Mouse (Mus musculus): ENCODE measurements around the gene Orm2. TPM values are rescaled to one million over a fixed set of nuclear protein-coding genes. Genes with fewer than 3 reads are reported as not detected.

Orm2 gene
- polyA plus RNA-seq, 1 experiment from 2014 or later = not detected

DNA sequence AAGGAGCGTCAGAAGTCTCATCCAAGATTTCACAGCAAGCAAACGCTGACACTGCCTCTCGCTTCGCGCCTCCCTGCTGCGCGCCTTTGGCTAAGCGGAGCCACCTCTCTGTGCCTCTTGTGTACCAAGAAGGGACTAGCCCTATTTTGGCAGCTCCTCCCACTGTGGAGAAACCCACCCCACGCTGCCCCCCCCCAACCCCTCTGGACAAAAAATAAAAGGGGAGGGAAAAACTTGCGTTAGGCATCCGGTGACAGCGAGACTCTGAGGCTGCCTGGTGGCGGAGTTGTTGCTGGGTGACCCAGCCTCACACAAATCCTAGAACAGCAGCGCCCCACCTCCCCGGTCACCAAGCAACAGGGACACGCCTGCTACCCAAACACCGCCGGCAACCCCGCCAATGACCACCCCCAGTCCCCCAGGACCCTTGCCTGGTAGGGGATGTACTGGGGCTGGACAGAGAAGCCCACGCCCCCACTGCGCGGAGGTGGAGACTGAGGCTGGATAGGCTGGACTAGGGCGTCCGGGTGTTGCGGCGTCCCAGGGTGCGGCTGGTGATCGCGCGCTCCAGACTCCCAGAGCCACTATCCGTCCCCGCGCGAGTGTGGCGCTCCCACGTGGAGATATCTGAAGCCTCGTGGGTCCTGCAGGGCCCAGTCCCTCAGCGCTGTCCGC, 47.8 kb downstream of the Orm2 start:
- Histone ChIP-seq H3K27me3 (no peaks in the 10 kb centered on the region), H3K9ac (peak overlapping the region; percentile 70), H3K4me2 (peak overlapping the region; percentile 86), H3K36me3 (ENCODE audit: poor library complexity, severe bottlenecking) (no peaks in the 10 kb centered on the region), H3K9me3 (replicated peaks) (no peaks in the 10 kb centered on the region), H3K27ac (peak overlapping the region; percentile 76), H3K4me3 (peak overlapping the region; percentile 57), H3K4me1 (peaks cover 46% of the 10 kb centered on the region)
- ATAC-seq = peak; percentile 77
- WGBS = under 1% methylated on average over 39 of the region's 39 CpGs

DNA sequence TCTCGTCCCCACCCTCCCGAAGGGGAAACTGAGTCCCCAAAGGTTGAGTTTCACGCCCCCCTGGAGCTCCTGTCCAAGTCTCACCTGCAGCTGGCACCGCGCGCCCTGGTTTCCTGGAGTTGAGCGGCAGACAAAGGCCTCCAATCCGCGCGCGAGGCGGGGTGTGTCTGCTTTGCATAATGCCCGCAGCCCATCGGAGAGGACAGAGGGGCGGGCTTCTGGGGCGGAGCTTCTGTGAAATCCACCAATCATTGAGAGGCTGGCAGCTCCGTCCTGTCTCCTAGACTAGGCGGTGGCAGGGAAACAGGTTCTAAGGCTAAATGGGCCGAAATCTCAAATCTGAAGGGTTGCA, 48.3 kb downstream of the Orm2 start:
- Histone ChIP-seq H3K4me3 (peak overlapping the region; percentile 57), H3K27me3 (no peaks in the 10 kb centered on the region), H3K9ac (peak overlapping the region; percentile 70), H3K4me2 (peak overlapping the region; percentile 86), H3K9me3 (replicated peaks) (no peaks in the 10 kb centered on the region), H3K36me3 (ENCODE audit: poor library complexity, severe bottlenecking) (peaks cover 4% of the 10 kb centered on the region; the same call in 1 of the 2 replicates), H3K27ac (peak overlapping the region; percentile 76), H3K4me1 (peaks cover 41% of the 10 kb centered on the region)
- under 1% methylated on average over 19 of the region's 19 CpGs for WGBS
- ATAC-seq = peak; percentile 91

DNA sequence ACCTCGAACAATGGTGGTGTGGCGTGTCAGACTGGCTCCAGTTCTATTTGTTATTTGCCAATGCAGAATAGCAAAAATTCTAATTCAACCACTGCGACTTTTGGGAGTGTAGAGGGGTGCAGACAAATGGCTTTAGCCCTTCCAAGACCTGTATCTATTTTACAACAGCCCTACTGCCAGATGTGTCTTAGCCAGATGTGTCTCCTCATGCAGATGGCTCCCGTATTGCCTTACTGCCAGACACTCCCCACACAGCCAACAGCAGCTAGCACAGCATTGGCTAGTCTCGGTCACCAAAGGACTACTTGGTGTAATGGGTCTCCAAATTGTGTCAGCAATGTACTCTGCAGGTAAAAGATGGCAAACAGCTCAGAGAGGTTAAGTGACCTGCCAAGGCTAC, 49.0 kb downstream of the Orm2 start:
- Histone ChIP-seq H3K27me3 (no peaks in the 10 kb centered on the region), H3K36me3 (ENCODE audit: poor library complexity, severe bottlenecking) (peaks cover 6% of the 10 kb centered on the region; the same call in 1 of the 2 replicates), H3K9ac (no peak overlapping the region), H3K9me3 (replicated peaks) (no peaks in the 10 kb centered on the region), H3K4me3 (no peak overlapping the region), H3K27ac (no peak overlapping the region), H3K4me2 (peak overlapping the region; percentile 86), H3K4me1 (peaks cover 34% of the 10 kb centered on the region)
- no peak for ATAC-seq
- 66% methylated on average over 5 of the region's 5 CpGs for WGBS

DNA sequence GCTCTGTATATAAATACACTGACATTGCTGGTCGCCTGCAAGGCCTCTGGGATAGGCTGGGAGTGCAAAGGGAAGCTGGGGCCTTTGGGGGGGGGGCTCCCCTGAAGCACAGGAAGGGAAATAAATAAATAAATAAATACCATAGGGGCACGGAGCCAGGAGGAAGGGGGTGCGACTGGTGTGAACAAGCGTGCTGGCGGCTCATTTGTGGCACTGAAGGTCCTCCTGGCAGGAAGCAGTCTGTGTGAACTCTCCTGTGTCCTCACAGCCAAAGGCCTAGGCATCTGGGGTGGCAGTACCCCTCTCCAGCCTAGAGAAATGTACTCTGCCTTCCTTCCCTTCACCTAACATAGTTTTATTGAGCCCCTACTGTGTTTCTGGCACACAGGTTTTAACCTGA, 52.7 kb downstream of the Orm2 start:
- Histone ChIP-seq H3K9me3 (replicated peaks) (no peaks in the 10 kb centered on the region), H3K9ac (no peak overlapping the region), H3K36me3 (ENCODE audit: poor library complexity, severe bottlenecking) (peaks cover 6% of the 10 kb centered on the region; the same call in 1 of the 2 replicates), H3K4me3 (no peak overlapping the region), H3K27me3 (no peaks in the 10 kb centered on the region), H3K4me1 (peaks cover 14% of the 10 kb centered on the region; the same call in 1 of the 2 replicates), H3K27ac (no peak overlapping the region), H3K4me2 (no peak overlapping the region)
- ATAC-seq = no peak
- WGBS = 85% methylated on average over 5 of the region's 5 CpGs

Other genes with a start within 250 kb of the Orm2 start
- 0.22 and 2.2 TPM in 2 replicates for gene Ambp, start 207.7 kb upstream of the Orm2 start, polyA plus RNA-seq (2015; fragmentation: Nextera tagmentation; extraction: Ambion mirVana)
- not detected in 2 replicates for gene Kif12, start 190.3 kb upstream of the Orm2 start, polyA plus RNA-seq (2015; fragmentation: Nextera tagmentation; extraction: Ambion mirVana)
- gene Col27a1, start 148.4 kb upstream of the Orm2 start, polyA plus RNA-seq (2015; fragmentation: Nextera tagmentation; extraction: Ambion mirVana) = 0.85 and 1.6 TPM in 2 replicates
- not detected in 2 replicates for gene Orm1, start 17.9 kb upstream of the Orm2 start, polyA plus RNA-seq (2015; fragmentation: Nextera tagmentation; extraction: Ambion mirVana)
- not detected in 2 replicates for gene Orm3, start 6.3 kb upstream of the Orm2 start, polyA plus RNA-seq (2015; fragmentation: Nextera tagmentation; extraction: Ambion mirVana)
- 21.7 and 23.1 TPM in 2 replicates for gene Akna, start 40.9 kb downstream of the Orm2 start, polyA plus RNA-seq (2015; fragmentation: Nextera tagmentation; extraction: Ambion mirVana)
- 5.5 and 6.1 TPM in 2 replicates for gene Whrn, start 133.5 kb downstream of the Orm2 start, polyA plus RNA-seq (2015; fragmentation: Nextera tagmentation; extraction: Ambion mirVana)
- 444 and 467 TPM in 2 replicates for gene Atp6v1g1, start 182.3 kb downstream of the Orm2 start, polyA plus RNA-seq (2015; fragmentation: Nextera tagmentation; extraction: Ambion mirVana)
- gene Tmem268, start 196.3 kb downstream of the Orm2 start, polyA plus RNA-seq (2015; fragmentation: Nextera tagmentation; extraction: Ambion mirVana) = 4.4 and 4.7 TPM in 2 replicates
- gene Gm11213, start 242.8 kb downstream of the Orm2 start, polyA plus RNA-seq (2015; fragmentation: Nextera tagmentation; extraction: Ambion mirVana) = not detected in 2 replicates

Data from forebrain, embryonic 13.5 days (tissue).